Mouse (Mus musculus) 3T3-L1 (cell line): ENCODE measurements around the gene Lrig1.

Source experiments
- DNase-seq: peaks from one replicate; pipeline ENCODE4 v3.0.0-alpha.2; 2015; ENCODE audit warnings: low read depth, low spot score

The Lrig1 gene

GRCm38 (mm10) chr6:94618671-94619070 lies 81.3 kb downstream of the Lrig1 start:
- peak; percentile 67 for DNase-seq

- DNase-seq, result no peak
Measured at GRCm38 (mm10) chr6:94615936-94616335, 84.0 kb downstream of the Lrig1 start.

- no peak for DNase-seq
Measured at GRCm38 (mm10) chr6:94614346-94614745, 85.6 kb downstream of the Lrig1 start.

- no peak for DNase-seq
Measured at GRCm38 (mm10) chr6:94613235-94613895, 86.6 kb downstream of the Lrig1 start.

- DNase-seq, result no peak
Measured at GRCm38 (mm10) chr6:94604546-94604945, 95.4 kb downstream of the Lrig1 start.

- DNase-seq, result peak; percentile 50
Measured at GRCm38 (mm10) chr6:94604072-94604471, 95.9 kb downstream of the Lrig1 start.

GRCm38 (mm10) chr6:94601811-94602210 lies 98.1 kb downstream of the Lrig1 start:
- no peak for DNase-seq

GRCm38 (mm10) chr6:94601101-94601500 lies 98.9 kb downstream of the Lrig1 start:
- DNase-seq, result no peak

- no peak for DNase-seq
Measured at GRCm38 (mm10) chr6:94599016-94599415, 100.9 kb downstream of the Lrig1 start.

- DNase-seq, result no peak
Measured at GRCm38 (mm10) chr6:94598421-94598820, 101.5 kb downstream of the Lrig1 start.

GRCm38 (mm10) chr6:94596761-94597485 lies 103.0 kb downstream of the Lrig1 start:
- DNase-seq, result no peak

- DNase-seq, result no peak
Measured at GRCm38 (mm10) chr6:94596051-94596760, 103.8 kb downstream of the Lrig1 start.

GRCm38 (mm10) chr6:94595206-94595605 lies 104.8 kb downstream of the Lrig1 start:
- no peak for DNase-seq

- no peak for DNase-seq
Measured at GRCm38 (mm10) chr6:94594711-94595110, 105.2 kb downstream of the Lrig1 start.

- DNase-seq, result no peak
Measured at GRCm38 (mm10) chr6:94594096-94594665, 105.8 kb downstream of the Lrig1 start.

- DNase-seq, result no peak
Measured at GRCm38 (mm10) chr6:94592710-94593109, 107.2 kb downstream of the Lrig1 start.

- peak; percentile 48 for DNase-seq
Measured at GRCm38 (mm10) chr6:94592243-94592642, 107.7 kb downstream of the Lrig1 start.

- DNase-seq, result no peak
Measured at GRCm38 (mm10) chr6:94588365-94588764, 111.6 kb downstream of the Lrig1 start.

- DNase-seq, result no peak
Measured at GRCm38 (mm10) chr6:94584976-94585375, 115.0 kb downstream of the Lrig1 start.

- no peak for DNase-seq
Measured at GRCm38 (mm10) chr6:94584147-94584695, 115.7 kb downstream of the Lrig1 start.

- DNase-seq, result no peak
Measured at GRCm38 (mm10) chr6:94582055-94582454, 117.9 kb downstream of the Lrig1 start.

GRCm38 (mm10) chr6:94577991-94578390 lies 122.0 kb downstream of the Lrig1 start:
- DNase-seq, result no peak
